Mouse (Mus musculus): ENCODE results near the gene R3hdm4. TPM values are rescaled to one million over a fixed set of nuclear protein-coding genes. Genes with fewer than 3 reads are reported as not detected.
"Not testable (repeated sequence)": the region's sequence is repeated elsewhere in the genome, so short reads cannot be mapped to it uniquely, and the experiment has no call there.

Gene R3hdm4
- polyA plus RNA-seq, 1 experiment, result 13.0 TPM

DNA sequence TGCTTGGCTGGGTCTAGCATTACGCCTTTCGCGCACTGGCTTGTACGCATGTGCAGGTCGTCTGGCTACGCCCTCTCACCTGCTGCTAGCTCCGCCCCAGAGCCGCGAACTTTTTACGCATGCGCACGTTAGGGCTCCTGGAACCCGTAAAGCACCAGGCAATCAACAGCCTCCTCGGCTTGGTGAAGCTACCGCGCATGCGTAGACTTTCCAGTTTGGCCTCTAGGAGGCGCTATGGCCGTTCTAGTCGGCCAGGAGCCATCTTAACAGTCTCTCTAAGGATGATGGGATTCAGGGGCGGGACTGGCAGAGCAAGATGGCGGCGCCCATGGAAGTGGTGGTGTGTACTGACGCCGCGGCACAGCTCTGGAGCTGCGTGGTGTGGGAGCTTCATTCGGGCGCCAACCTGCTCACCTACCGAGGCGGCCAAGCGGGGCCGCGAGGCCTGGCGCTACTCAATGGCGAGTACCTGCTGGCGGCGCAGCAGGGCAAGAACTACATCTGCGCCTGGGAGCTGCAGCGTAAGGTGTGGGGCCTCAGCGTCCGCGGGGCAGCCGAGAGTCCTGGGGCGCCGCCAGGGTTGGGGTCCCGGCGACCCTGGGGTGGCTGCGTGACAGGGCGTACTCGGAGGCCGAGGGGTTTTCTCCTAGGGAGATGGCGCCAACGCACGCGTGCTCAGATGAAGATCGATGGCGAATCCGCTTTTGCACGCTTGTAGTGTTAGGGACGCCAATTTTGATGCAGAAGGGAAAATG is 39.0 kb upstream of the R3hdm4 start, which contains the start of gene Wdr18:
TSS of gene Wdr18 (plus strand) at position 306 of the 755 bp plus-strand sequence.
- Histone ChIP-seq H3K9me3 (ENCODE audit: control insufficient read depth, low read length) (no peaks in the 10 kb centered on the region), H3K4me3 (replicated peaks) (peak within 1 kb of the TSS; percentile 94), H3K36me3 (ENCODE audit: control insufficient read depth) (peaks cover 38% of the 10 kb centered on the region), H3K27me3 (ENCODE audit: control insufficient read depth) (peaks cover 5% of the 10 kb centered on the region; the same call in 1 of the 2 replicates), H3K4me1 (ENCODE audit: control insufficient read depth) (peaks cover 40% of the 10 kb centered on the region)
- no peak for TF ChIP-seq GATA1 (IDR thresholded peaks at IDR 0.05; ENCODE audit: low read length)
- TF ChIP-seq TAL1 (IDR thresholded peaks at IDR 0.05; ENCODE audit: low read length), result no peak

DNA sequence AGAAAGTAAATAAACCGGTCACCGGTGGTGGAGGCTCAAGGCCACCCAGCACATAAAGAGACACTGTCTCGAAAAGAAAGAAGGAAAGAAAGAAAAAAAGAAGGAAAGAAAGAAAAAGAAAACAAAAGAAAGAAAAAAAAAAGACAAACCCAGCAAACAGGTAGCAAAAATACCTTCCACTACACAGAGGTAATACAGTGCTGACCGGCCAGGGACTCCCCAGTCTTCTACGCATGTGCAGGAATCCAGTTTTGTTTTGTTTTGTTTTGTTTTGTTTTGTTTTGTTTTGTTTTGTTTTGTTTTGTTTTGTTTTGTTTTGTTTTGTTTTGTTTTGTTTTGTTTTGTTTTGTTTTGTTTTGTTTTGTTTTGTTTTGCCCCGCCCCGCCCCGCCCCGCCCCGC is 38.4 kb upstream of the R3hdm4 start:
- H3K9me3 ChIP-seq (ENCODE audit: control insufficient read depth, low read length); H3K27me3 ChIP-seq (ENCODE audit: control insufficient read depth): not testable (repeated sequence)
- Histone ChIP-seq H3K4me1 (ENCODE audit: control insufficient read depth) (peaks cover 40% of the 10 kb centered on the region), H3K4me3 (replicated peaks) (peak overlapping the region; percentile 57), H3K36me3 (ENCODE audit: control insufficient read depth) (peaks cover 32% of the 10 kb centered on the region)

DNA sequence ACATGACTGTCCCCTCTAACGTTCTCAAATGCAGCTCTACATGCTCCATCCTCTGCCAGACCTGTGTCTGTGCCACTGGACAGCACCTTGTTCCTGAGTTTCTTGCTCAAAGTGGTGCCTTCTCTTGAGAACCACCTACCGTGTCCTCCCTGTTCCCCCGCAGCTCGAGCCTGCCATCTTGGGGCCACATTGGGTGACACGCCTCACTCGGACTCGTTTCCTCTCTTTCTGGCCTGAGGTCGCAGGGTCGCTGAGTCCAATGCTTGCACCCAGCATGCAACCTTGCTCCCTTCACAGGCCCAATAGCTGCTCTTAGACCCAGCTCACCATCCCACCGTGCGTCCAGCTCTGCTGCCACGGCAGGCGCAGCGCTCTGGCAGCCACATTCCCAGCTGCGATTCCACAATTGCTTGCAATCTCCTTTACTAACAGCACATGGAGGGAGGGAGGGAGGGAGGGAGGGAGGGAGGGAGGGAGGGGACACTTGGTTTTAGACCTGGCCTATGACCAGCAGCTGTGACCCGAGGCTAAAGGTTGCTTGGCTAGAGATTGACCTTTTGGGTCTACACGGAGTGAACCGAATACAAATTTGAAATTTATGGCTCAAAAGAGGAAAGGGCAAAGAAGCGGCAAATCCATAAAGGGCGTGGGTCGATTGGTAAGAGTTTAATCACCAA is 37.3 kb upstream of the R3hdm4 start:
- Histone ChIP-seq H3K9me3 (ENCODE audit: control insufficient read depth, low read length) (no peaks in the 10 kb centered on the region), H3K27me3 (ENCODE audit: control insufficient read depth) (peaks cover 5% of the 10 kb centered on the region; the same call in 1 of the 2 replicates), H3K4me1 (ENCODE audit: control insufficient read depth) (peaks cover 42% of the 10 kb centered on the region), H3K4me3 (replicated peaks) (peak overlapping the region; percentile 31), H3K36me3 (ENCODE audit: control insufficient read depth) (peaks cover 22% of the 10 kb centered on the region)
- TF ChIP-seq TAL1 (IDR thresholded peaks at IDR 0.05; ENCODE audit: low read length) (no peak), GATA1 (IDR thresholded peaks at IDR 0.05; ENCODE audit: low read length) (no peak)

DNA sequence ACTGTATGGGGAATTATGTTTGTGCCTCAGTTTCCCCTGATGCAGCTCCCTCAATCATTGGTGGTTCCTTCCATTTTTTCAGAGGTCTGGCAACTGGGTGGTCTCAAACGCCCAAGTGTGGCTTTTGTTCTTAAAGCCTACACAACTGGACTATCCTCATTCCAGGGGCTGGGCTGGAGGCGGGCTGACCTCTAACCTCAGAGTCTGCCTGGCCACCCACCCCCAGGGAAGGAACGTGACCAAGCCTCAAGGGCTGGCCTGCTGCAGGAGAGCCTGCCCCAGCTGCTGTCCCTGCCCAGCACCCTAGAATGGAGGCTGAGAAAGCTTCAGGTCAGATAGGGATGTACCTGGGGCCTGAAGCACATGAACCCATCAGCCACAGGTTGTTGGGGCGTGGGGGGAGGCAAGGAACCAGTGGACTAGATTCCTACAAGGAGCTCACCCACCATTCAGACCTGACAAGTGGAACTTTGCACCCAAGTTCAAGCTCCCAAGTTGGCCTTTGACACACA is 35.7 kb upstream of the R3hdm4 start:
- TF ChIP-seq TAL1 (IDR thresholded peaks at IDR 0.05; ENCODE audit: low read length) (no peak), GATA1 (IDR thresholded peaks at IDR 0.05; ENCODE audit: low read length) (no peak)
- Histone ChIP-seq H3K4me1 (ENCODE audit: control insufficient read depth) (peaks cover 37% of the 10 kb centered on the region), H3K4me3 (replicated peaks) (peak overlapping the region; percentile 2), H3K36me3 (ENCODE audit: control insufficient read depth) (peaks cover 16% of the 10 kb centered on the region), H3K9me3 (ENCODE audit: control insufficient read depth, low read length) (no peaks in the 10 kb centered on the region), H3K27me3 (ENCODE audit: control insufficient read depth) (peaks cover 5% of the 10 kb centered on the region; the same call in 1 of the 2 replicates)

DNA sequence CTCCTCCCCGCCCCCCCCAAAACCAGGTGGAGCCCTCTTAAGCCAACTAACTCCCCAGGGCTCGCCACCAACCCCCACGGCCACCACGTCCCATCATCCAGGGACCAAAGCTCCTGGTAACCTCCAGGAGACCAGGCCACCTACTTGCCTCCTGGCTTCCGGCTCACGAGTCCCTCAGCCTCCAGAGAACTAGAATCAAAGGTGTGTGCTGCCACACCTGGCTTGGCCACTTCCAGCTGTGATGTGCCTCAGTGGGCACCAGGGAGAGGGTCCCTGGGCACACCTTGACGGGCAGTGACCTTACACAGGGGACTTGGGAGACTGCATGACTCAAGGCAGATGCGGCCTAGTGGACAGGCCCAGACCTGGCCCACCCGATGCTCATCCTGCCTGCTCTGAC is 34.7 kb upstream of the R3hdm4 start:
- Histone ChIP-seq H3K4me1 (ENCODE audit: control insufficient read depth) (peaks cover 28% of the 10 kb centered on the region), H3K4me3 (replicated peaks) (no peak overlapping the region), H3K9me3 (ENCODE audit: control insufficient read depth, low read length) (no peaks in the 10 kb centered on the region), H3K27me3 (ENCODE audit: control insufficient read depth) (peaks cover 5% of the 10 kb centered on the region; the same call in 1 of the 2 replicates), H3K36me3 (ENCODE audit: control insufficient read depth) (peaks cover 17% of the 10 kb centered on the region)
- no peak for TF ChIP-seq GATA1 (IDR thresholded peaks at IDR 0.05; ENCODE audit: low read length)
- no peak for TF ChIP-seq TAL1 (IDR thresholded peaks at IDR 0.05; ENCODE audit: low read length)

DNA sequence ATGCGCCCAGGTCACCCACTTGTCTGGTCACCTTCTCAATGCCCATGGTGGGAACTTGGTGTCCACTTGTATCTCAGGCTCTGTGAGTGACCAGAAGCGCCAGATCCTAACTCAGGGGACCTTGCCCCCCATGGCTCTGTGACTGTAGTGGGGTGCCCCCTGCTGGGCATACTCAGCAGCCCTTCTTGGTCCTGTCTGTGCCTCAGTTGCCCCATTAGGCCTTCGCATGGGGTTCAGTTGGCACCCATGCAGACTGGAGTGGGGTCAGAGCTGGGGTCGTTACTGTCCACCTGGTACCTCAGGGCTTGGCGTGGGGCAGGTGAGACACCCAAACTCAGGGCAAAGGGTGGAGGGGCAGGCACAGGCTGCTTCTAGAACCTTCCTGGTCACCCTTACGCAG is 32.9 kb upstream of the R3hdm4 start:
- TF ChIP-seq TAL1 (IDR thresholded peaks at IDR 0.05; ENCODE audit: low read length) (no peak), GATA1 (IDR thresholded peaks at IDR 0.05; ENCODE audit: low read length) (no peak)

DNA sequence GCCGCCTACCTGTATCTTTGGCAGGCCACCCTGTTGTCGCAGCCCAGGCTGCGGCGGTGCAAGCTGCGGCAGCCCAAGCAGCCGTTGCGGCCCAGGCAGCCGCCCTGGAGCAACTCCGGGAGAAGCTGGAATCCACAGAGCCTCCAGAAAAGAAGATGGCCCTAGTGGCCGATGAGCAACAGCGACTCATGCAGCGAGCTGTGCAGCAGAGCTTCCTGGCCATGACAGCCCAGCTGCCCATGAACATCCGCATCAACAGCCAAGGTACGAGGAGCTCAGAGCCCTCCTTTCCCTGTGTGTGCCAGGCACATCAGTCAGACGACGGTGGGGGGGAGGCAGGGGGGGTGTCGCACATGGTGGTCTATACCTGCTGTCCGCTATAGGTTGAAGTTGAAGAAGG is 29.7 kb upstream of the R3hdm4 start:
- no peak overlapping the region for H3K4me3 ChIP-seq (replicated peaks)
- peaks cover 38% of the 10 kb centered on the region for H3K36me3 ChIP-seq (ENCODE audit: control insufficient read depth)
- no peaks in the 10 kb centered on the region for H3K9me3 ChIP-seq (ENCODE audit: control insufficient read depth, low read length)
- peaks cover 34% of the 10 kb centered on the region for H3K4me1 ChIP-seq (ENCODE audit: control insufficient read depth)
- H3K27me3 ChIP-seq (ENCODE audit: control insufficient read depth), result no peaks in the 10 kb centered on the region
- TF ChIP-seq TAL1 (IDR thresholded peaks at IDR 0.05; ENCODE audit: low read length), result no peak
- TF ChIP-seq GATA1 (IDR thresholded peaks at IDR 0.05; ENCODE audit: low read length), result no peak

More for the DNA sequence above, 32.9 kb upstream of the R3hdm4 start:
- Histone ChIP-seq H3K27me3 (ENCODE audit: control insufficient read depth) (peaks cover 5% of the 10 kb centered on the region; the same call in 1 of the 2 replicates), H3K4me1 (ENCODE audit: control insufficient read depth) (peaks cover 21% of the 10 kb centered on the region), H3K36me3 (ENCODE audit: control insufficient read depth) (peaks cover 29% of the 10 kb centered on the region), H3K4me3 (replicated peaks) (no peak overlapping the region), H3K9me3 (ENCODE audit: control insufficient read depth, low read length) (no peaks in the 10 kb centered on the region)

DNA sequence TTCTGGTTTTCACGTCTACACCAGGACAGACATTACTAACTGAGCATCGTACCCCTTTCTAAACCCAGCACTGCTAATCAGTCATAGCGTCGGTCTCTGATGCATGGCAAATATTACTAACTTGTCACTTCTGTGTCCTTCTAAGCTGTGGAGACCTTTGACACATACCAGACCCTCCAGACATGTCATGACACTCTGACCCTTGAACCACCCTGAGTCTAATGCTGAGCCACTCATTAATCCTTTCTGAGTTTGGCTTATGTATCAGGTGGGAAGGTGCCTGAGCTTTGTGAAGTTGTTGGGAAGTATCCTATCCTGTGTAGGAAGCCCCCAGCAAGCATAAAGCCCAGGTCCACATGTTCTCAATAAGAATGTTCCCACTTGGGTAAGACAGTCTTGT is 28.9 kb upstream of the R3hdm4 start:
- Histone ChIP-seq H3K36me3 (ENCODE audit: control insufficient read depth) (peaks cover 41% of the 10 kb centered on the region), H3K4me1 (ENCODE audit: control insufficient read depth) (peaks cover 42% of the 10 kb centered on the region), H3K9me3 (ENCODE audit: control insufficient read depth, low read length) (no peaks in the 10 kb centered on the region), H3K27me3 (ENCODE audit: control insufficient read depth) (no peaks in the 10 kb centered on the region), H3K4me3 (replicated peaks) (no peak overlapping the region)
- no peak for TF ChIP-seq TAL1 (IDR thresholded peaks at IDR 0.05; ENCODE audit: low read length)

DNA sequence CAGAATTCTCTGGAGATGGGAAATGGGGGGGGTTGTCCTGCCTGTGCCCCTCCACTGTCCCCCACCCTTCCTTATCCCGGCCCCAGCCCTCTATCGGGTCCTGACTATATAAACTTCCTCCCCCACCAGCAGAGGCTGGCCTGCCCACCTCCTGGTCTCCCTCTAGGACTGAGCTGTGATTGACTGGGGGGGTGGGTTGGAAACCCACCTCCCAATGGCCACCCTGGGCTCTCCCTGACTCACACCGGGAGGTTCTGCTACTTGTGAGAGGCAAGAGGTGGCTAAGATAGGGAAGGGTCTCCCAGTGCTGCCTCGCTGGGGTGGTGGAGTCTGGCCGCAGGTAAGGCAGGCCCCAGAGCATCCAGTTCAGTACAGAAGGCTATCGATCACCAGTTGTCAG is 26.5 kb upstream of the R3hdm4 start:
- no peak overlapping the region for H3K4me3 ChIP-seq (replicated peaks)
- peaks cover 62% of the 10 kb centered on the region for H3K4me1 ChIP-seq (ENCODE audit: control insufficient read depth)
- no peaks in the 10 kb centered on the region for H3K27me3 ChIP-seq (ENCODE audit: control insufficient read depth)
- peaks cover 33% of the 10 kb centered on the region for H3K36me3 ChIP-seq (ENCODE audit: control insufficient read depth)
- H3K9me3 ChIP-seq (ENCODE audit: control insufficient read depth, low read length), result no peaks in the 10 kb centered on the region
- TF ChIP-seq GATA1 (IDR thresholded peaks at IDR 0.05; ENCODE audit: low read length), result no peak
- no peak for TF ChIP-seq TAL1 (IDR thresholded peaks at IDR 0.05; ENCODE audit: low read length)
